Mouse (Mus musculus) neutrophil, adult 5-6 weeks (primary cell): ENCODE data around the gene Cdk1. TPM values are rescaled to one million over a fixed set of nuclear protein-coding genes. Genes with fewer than 3 reads are reported as not detected.

Source experiments
- ATAC-seq: fragments of 151-379, 151-347 bp; 2 replicates; pipeline ENCODE4 v1.8.0; 2017; ENCODE audit warnings: mild to moderate bottlenecking, moderate TSS enrichment; ENCODE audit not compliant: insufficient number of reproducible peaks, poor library complexity, low FRiP score, severe bottlenecking; ENCODE audit errors: extremely low read depth
- total RNA-seq: library from RNA; stranded (forward); fragments of 200-1000 nt; gene quantifications from 2 replicates; pipeline ENCODE4 v1.2.3, GENCODE M21; 2017

Gene Cdk1
- total RNA-seq, 1 experiment from 2014 or later: 0.23 TPM

DNA sequence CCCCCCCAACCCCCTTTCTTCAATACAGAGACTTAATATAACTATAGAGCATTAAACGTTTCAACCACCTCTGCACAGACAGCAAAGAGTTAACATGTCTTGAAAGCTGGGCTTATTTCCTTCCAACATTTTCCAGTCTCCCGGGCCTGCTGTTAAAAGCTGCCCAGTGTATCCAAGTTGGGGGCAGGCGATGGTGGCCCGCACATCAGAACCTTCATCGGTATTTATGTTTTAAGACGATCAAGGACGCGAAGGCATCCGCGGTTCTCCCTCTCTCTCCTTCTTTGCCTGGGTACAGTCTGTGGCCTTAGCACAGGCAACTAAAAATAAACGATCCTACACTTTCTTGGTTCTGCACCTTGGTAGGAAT is 911 bp downstream of the Cdk1 start:
- no peak for ATAC-seq

DNA sequence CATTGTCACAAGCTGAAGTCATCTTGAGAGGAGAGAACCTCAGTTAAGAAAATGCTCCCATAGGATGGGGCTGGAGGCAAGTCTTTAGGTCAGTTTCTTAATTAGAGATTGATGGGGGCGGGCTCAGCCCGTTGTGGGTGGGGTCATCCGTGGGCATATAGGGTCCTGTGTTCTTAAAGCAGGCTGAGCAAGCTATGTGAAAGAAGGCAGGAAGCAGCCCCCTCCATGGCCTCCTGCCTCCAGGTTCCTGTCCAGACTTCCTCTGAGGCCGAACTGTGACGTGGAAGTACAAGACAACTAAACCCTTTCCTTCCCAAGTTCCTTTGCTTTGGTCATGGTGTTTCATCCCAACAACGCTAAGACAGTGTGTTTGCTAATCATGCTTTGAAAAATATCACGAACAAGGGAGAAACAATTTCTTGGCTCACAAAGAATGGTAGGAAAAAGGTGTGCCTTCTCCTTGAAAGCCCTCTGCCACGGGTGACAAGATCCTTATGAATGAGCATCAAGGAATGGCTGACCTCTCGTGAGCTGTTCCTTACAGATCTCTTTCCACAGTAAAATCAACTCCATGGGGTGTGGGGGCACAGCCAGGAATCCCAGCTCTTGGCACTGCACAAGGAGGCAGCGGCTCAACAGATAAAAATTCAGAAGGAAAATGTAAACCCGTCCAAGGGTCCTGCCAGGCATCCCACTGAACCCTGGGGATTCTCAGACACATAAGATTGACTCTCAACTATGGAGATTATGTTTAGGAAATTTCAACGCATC is 1.5 kb downstream of the Cdk1 start:
- no peak for ATAC-seq

GRCm38 (mm10) chr10:69348206-69348605 is 4.5 kb downstream of the Cdk1 start:
- no peak for ATAC-seq

GRCm38 (mm10) chr10:69342328-69342727 is 10.4 kb downstream of the Cdk1 start:
- no peak for ATAC-seq

- ATAC-seq: no peak
Observed at GRCm38 (mm10) chr10:69341570-69342227, 11.0 kb downstream of the Cdk1 start.

- no peak for ATAC-seq
Observed at GRCm38 (mm10) chr10:69340001-69340400, 12.7 kb downstream of the Cdk1 start.

DNA sequence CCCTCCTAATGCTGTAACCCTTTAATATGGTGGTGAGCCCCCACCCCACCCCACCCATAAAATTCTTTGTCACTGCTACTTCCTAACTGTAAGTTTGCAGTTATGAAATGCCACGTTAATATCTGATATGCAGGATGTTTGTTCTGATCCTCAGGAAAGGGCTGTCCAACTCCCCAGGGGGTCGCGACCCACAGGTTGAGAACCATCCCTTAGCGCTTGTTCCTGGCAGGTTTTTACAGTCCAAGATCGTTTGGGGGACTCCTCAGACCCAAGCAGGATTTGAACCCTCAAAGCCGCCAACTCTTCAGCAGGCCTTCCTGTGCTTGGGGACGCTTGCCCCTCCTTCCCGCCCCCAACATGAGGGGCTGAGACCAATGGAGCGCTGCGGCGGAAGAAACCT is 16.5 kb downstream of the Cdk1 start:
- no peak for ATAC-seq

- no peak for ATAC-seq
Observed at GRCm38 (mm10) chr10:69335611-69336010, 17.1 kb downstream of the Cdk1 start.

- no peak for ATAC-seq
Observed at GRCm38 (mm10) chr10:69335195-69335536, 17.6 kb downstream of the Cdk1 start.

DNA sequence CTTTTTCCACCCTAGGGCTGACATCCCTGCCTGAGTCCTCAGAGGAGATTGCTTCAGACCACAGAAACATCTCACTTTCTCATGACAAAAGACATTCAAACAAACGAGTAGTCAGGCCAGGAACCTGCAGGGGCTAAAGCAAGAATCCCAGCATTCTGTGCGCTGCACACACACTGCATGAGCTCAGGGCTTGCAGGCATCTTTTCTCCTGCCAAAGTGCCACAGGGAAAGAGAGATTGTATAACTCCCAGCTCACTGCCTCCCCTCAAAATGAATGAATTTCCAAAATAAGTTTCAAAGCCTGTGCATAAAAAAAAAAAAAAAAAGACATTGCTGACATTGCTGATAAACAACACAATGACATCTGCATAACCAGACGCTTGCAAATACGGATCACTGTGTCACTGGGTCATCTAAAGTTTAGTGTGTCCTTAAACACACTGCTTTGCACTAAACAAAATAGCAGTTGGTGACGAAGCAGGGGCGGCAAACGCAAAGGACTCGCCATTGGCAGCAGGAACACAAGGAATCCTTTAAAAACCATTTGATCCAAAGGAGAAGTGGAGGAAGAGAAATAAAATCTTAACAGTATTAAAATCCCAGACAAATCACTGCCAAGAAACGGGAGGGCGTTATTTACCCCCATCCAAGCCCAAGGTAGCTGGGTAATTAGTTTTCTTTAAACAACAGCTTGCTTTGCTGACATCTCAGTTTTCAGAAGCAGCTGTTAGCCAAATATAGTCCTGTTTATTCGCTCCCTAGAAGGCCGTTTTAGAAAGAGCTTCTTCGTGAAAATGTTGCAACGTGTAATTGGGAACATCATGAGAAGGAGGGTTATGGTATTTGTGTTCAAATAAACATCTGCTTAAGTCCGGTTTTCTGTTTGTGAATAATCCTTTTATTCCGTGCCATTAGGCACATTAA is 18.2 kb downstream of the Cdk1 start:
- no peak for ATAC-seq

DNA sequence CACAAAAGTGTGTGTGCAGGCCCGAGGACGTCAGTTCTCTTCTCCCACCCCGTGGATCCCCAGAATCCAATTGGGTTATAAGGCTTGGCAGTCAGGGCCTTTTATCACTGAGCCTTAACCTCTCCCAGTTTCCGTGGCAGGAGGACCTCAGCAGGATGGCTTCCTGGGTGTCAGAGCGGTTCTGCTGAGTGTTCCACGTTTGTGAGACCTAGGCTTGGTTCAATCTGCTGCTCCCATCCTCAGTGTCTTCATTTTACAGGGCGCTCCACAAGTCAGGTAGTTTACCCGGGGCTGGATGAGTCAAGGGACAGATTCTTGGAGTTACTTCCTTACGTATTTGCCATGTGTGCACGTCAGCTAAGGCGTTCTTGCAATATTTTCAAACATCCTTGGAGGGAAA is 19.5 kb downstream of the Cdk1 start:
- no peak for ATAC-seq

- no peak for ATAC-seq
Observed at GRCm38 (mm10) chr10:69331231-69331630, 21.5 kb downstream of the Cdk1 start.

GRCm38 (mm10) chr10:69328656-69329046 is 24.1 kb downstream of the Cdk1 start:
- no peak for ATAC-seq

DNA sequence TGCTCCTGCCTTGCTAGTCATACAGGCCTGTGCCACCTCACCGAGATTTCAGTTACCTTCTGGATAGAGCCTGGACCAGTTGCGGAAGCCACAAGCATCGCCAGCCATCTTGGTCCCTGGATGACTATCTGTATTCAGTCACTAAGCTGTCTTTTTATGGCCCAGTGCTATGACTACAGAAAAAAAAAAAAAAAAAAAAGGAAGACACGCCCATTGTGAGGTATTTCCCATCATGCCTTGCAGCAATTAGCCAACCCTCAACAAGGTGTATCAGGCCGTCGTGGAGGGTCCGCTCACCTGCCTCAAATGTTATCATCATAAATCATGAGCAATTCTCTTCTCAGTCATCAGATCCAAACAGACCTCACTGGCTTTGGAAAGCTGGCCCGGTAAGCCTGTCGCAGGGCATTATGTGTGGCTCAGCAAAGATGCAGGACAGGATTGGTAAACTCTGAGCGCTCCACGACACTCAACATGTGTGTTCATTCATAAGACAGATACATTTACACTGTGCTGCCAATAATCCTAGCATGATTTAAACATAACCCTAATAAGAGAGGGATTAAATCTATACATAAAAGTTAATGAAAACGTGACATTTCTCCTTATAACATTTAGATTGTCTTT is 24.6 kb downstream of the Cdk1 start:
- no peak for ATAC-seq

DNA sequence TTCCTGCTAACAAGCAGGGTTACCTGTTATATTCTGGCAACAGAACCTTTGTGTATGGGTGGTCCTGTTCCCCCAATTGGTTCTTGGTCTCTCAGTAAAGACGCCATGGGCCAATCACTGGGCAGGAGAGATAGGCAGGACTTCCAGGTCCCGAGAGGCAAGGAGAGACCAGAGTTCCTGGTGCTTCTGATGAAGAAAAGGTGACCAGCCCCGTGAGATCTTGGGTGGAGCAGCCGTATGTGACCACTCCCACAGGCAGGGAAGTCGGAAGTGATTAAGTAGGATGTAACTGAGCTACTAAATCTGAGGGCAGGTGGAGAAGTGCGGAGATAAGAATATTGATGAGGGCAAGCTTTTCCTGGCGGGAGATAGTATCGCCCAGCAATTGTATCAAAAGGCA is 25.4 kb downstream of the Cdk1 start:
- ATAC-seq: no peak

DNA sequence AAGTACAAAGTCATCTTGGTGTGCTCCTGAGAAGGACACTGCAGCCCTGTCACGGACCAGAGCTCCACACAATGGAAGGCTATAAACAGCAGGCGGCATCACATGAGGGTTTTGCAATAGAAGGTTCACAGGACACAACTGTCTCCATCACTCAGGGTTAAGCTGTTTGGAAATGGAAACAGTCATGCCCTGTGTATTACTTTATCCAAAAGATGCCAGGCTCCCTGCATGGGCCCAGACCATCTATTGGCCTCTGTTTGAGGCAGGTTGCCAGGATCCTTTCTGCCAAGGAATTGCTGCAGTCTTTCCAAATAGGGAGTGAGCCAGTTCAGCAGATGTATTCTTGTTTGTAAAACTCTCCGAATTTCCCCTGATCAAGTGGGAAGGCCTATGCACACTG is 26.3 kb downstream of the Cdk1 start:
- no peak for ATAC-seq

- no peak for ATAC-seq
Observed at GRCm38 (mm10) chr10:69324816-69325215, 27.9 kb downstream of the Cdk1 start.

DNA sequence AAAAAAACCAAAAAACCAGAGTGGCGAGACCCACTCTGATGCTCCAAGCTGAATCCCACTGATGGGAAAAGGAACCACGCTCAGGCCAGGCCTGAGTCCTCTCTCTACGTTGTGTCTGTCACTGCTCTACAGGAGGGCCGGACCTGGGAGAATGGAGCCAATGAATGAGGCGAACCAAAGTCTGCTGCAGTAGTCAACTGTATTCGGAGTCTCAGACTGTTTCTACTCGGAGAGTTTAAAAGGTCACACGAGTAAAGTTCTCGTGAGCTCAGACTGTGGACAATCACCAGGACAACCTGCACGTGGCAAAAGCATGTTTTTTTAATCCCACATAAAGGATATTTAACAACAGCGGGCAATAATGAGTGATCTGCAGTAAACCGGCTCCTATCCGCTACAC is 28.8 kb downstream of the Cdk1 start:
- no peak for ATAC-seq

DNA sequence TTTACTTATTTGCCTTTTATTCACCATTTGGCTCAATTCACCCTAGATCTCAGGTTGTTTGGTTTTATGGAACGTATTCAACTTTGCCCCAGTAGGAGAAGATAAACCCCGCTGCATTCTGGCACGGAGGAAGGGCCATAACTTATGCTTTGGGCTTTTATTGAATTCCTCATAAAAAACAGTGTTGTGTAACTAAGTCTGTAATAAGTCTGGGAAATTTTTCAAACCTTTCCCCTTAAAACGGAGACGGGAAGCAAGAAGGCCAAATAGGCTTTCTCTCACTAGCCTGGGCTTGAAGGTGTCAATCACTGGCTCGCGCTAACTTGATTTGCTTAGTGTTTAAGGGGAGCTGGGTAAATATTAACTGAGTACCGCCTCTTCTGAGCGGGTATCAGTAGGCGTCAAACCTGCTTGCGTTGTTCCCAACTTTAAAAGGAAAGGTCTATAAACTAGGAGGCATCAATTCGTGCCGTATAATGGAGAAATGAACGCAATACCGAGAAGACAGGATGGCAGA is 31.2 kb downstream of the Cdk1 start:
- no peak for ATAC-seq
